Mouse (Mus musculus): ENCODE data around the gene 1500015O10Rik. TPM values are rescaled to one million over a fixed set of nuclear protein-coding genes. Genes with fewer than 3 reads are reported as not detected.

Gene 1500015O10Rik
- polyA plus RNA-seq (2014; fragmentation: Illumina TruSeq; extraction: RNeasy Lipid Tissue Mini Kit (QIAGEN cat#74804); ENCODE audit: low replicate concordance) = not detected

GRCm38 (mm10) chr1:43730491-43730924 lies at the start of gene 1500015O10Rik:
1500015O10Rik (plus strand) TSS chr1:43730602.

Other genes with a start within 250 kb of the 1500015O10Rik start
- 28.1 TPM for gene Uxs1, start 97.2 kb downstream of the 1500015O10Rik start, polyA plus RNA-seq (2014; fragmentation: Illumina TruSeq; extraction: RNeasy Lipid Tissue Mini Kit (QIAGEN cat#74804); ENCODE audit: low replicate concordance)
- gene Tpp2, start 203.0 kb downstream of the 1500015O10Rik start, polyA plus RNA-seq (2014; fragmentation: Illumina TruSeq; extraction: RNeasy Lipid Tissue Mini Kit (QIAGEN cat#74804); ENCODE audit: low replicate concordance) = 91.3 TPM

Data from small intestine, adult 10 weeks (tissue).